8 mouse cellular contexts compared by ENCODE assay signal in genomic region chrX:94541206-94541605, GRCm38 (mm10). TPM values are rescaled to one million over a fixed set of nuclear protein-coding genes. Genes with fewer than 3 reads are reported as not detected.
DNase-seq lines count a peak whose midpoint lies in the region; ATAC-seq and TF ChIP-seq lines count a peak whose summit lies in the region.

No protein-coding gene starts in this region.

- H3K9ac ChIP-seq in heart, embryonic 16.5 days (ENCODE audit: low read length), result peak overlapping the region; percentile 85
- peak overlapping the region; percentile 68 for H3K9ac ChIP-seq in liver, adult 2 months (ENCODE audit: low read depth, low read length)
- peak overlapping the region; percentile 63 for H3K9ac ChIP-seq in stomach, embryonic 14.5 days (replicated peaks; ENCODE audit: low read depth, low read length)

- ATAC-seq in heart, embryonic 16.5 days (replicated peaks; ENCODE audit: extremely low read depth, insufficient read depth, low FRiP score), result no peak
- no peak for ATAC-seq in stomach, embryonic 14.5 days (ENCODE audit: insufficient number of reproducible peaks, insufficient read depth, low FRiP score, low read depth)

- peaks cover 11% of the 10 kb centered on the region for H3K4me1 ChIP-seq in thymus, adult 2 months (replicated peaks; ENCODE audit: control insufficient read depth, insufficient read depth, low read length)
- H3K4me1 ChIP-seq in heart, embryonic 16.5 days (ENCODE audit: control insufficient read depth, insufficient read depth, low read length), result peaks cover 7% of the 10 kb centered on the region; the same call in 1 of the 2 replicates
- no peaks in the 10 kb centered on the region for H3K4me1 ChIP-seq in liver, adult 2 months (ENCODE audit: control insufficient read depth, insufficient read depth, low read length)
- H3K4me1 ChIP-seq in stomach, embryonic 14.5 days (ENCODE audit: control insufficient read depth, insufficient read depth, low read length), result no peaks in the 10 kb centered on the region

- H3K27ac ChIP-seq in thymus, adult 2 months (ENCODE audit: control insufficient read depth, insufficient read depth, low read length), result no peak overlapping the region
- H3K27ac ChIP-seq in heart, embryonic 16.5 days (ENCODE audit: low read length), result peak overlapping the region; percentile 89
- H3K27ac ChIP-seq in liver, adult 2 months (replicated peaks; ENCODE audit: insufficient read depth, low read depth, low read length), result peak overlapping the region; percentile 50
- H3K27ac ChIP-seq in stomach, embryonic 14.5 days (ENCODE audit: low read length), result peak overlapping the region; percentile 86

- H3K27me3 ChIP-seq in thymus, adult 2 months (ENCODE audit: control insufficient read depth, insufficient read depth, low read length), result no peaks in the 10 kb centered on the region
- peaks cover 5% of the 10 kb centered on the region; the same call in 1 of the 2 replicates for H3K27me3 ChIP-seq in heart, embryonic 16.5 days (ENCODE audit: control insufficient read depth, insufficient read depth, low read length)
- no peaks in the 10 kb centered on the region for H3K27me3 ChIP-seq in liver, adult 2 months (ENCODE audit: control insufficient read depth, insufficient read depth, low read length)
- H3K27me3 ChIP-seq in stomach, embryonic 14.5 days (ENCODE audit: control insufficient read depth, insufficient read depth, low read length), result no peaks in the 10 kb centered on the region

- no peaks in the 10 kb centered on the region for H3K79me2 ChIP-seq in liver, adult 2 months (ENCODE audit: control insufficient read depth, insufficient read depth, low read length)

- under 1% methylated on average over 18 of the region's 25 CpGs for WGBS in thymus, adult 2 months
- WGBS in heart, embryonic 16.5 days, result 10% methylated on average over 24 of the region's 25 CpGs
- under 1% methylated on average over 24 of the region's 25 CpGs for WGBS in liver, adult 2 months
- 22% methylated on average over 19 of the region's 25 CpGs for WGBS in stomach, embryonic 14.5 days

- TF ChIP-seq CTCF in thymus, adult 2 months (IDR thresholded peaks at IDR 0.05; ENCODE audit: borderline replicate concordance, control insufficient read depth, extremely low read depth, insufficient read depth, low read length, poor library complexity), result no peak
- no peak for TF ChIP-seq CTCF in liver, adult 2 months (IDR thresholded peaks at IDR 0.05; ENCODE audit: low read depth, low read length)

- no peaks in the 10 kb centered on the region for H3K9me3 ChIP-seq in heart, embryonic 16.5 days (replicated peaks; ENCODE audit: control insufficient read depth, low read length)
- no peaks in the 10 kb centered on the region for H3K9me3 ChIP-seq in stomach, embryonic 14.5 days (ENCODE audit: control insufficient read depth, low read depth, low read length)

- peak; percentile 12 for DNase-seq in embryo, embryonic 11 days
- DNase-seq in embryo, embryonic 10.5 days (ENCODE audit: low spot score), result no peak
- no peak for DNase-seq in thymus, adult 2 months
- no peak for DNase-seq in thymus, postnatal 25 days
- DNase-seq in liver, adult 2 months (ENCODE audit: extremely low read depth, low read depth, low spot score), result peak; percentile 16
- DNase-seq in spleen, postnatal 36 days (ENCODE audit: low spot score in 2 of 2), result no peak

- no peaks in the 10 kb centered on the region for H3K36me3 ChIP-seq in thymus, adult 2 months (ENCODE audit: control insufficient read depth, insufficient read depth, low read length)
- peaks cover 29% of the 10 kb centered on the region for H3K36me3 ChIP-seq in heart, embryonic 16.5 days (ENCODE audit: control insufficient read depth, insufficient read depth)
- peaks cover 20% of the 10 kb centered on the region for H3K36me3 ChIP-seq in liver, adult 2 months (ENCODE audit: control insufficient read depth, insufficient read depth, low read length)
- peaks cover 31% of the 10 kb centered on the region for H3K36me3 ChIP-seq in stomach, embryonic 14.5 days (ENCODE audit: control insufficient read depth, insufficient read depth, low read length)

- no peak for TF ChIP-seq POLR2A in thymus, adult 2 months (IDR thresholded peaks at IDR 0.05; ENCODE audit: control insufficient read depth, extremely low read depth, insufficient read depth, low read length, poor library complexity)
- TF ChIP-seq POLR2A in liver, adult 2 months (IDR thresholded peaks at IDR 0.05; ENCODE audit: extremely low read depth, insufficient read depth, low read length), result no peak

- peak overlapping the region; percentile 79 for H3K4me3 ChIP-seq in thymus, adult 2 months (ENCODE audit: control insufficient read depth, insufficient read depth, low read length)
- H3K4me3 ChIP-seq in heart, embryonic 16.5 days (ENCODE audit: low read length), result peak overlapping the region; percentile 71
- peak overlapping the region; percentile 86 for H3K4me3 ChIP-seq in liver, adult 2 months (ENCODE audit: insufficient read depth, low read depth, low read length)
- peak overlapping the region; percentile 55 for H3K4me3 ChIP-seq in stomach, embryonic 14.5 days (ENCODE audit: low read depth, low read length)

- H3K4me2 ChIP-seq in heart, embryonic 16.5 days (ENCODE audit: low read depth, low read length), result peak overlapping the region; percentile 63
- H3K4me2 ChIP-seq in stomach, embryonic 14.5 days (replicated peaks; ENCODE audit: low read depth, low read length), result peak overlapping the region; percentile 46

RNA-seq across cellular contexts. Expression of gene Maged1, which starts 0.7 kb away (rescaled TPM):
- 49.2 and 66.1 TPM in 2 replicates for polyA plus RNA-seq in thymus, adult 2 months (2012; rRNA removed)
- 370 and 386 TPM in 2 replicates for polyA plus RNA-seq in heart, embryonic 16.5 days (2015; fragmentation: Nextera tagmentation; extraction: Ambion mirVana)
- total RNA-seq in liver, adult 2 months (2014; rRNA removed), result 51.4 and 63.2 TPM in 2 replicates
- 55.0 and 78.9 TPM in 2 replicates for polyA plus RNA-seq in liver, adult 2 months (2012; rRNA removed)
- 664 and 698 TPM in 2 replicates for polyA plus RNA-seq in stomach, embryonic 14.5 days (2014; fragmentation: Nextera tagmentation; extraction: Ambion mirVana)

Comparison
In these comparisons a context has a peak if more than half of its experiments do, and no peak if none do; other contexts are left out.
1. DNase-seq: peak in embryo, embryonic 11 days (single experiment) and liver, adult 2 months (single experiment); none in embryo, embryonic 10.5 days (single experiment), thymus, adult 2 months (single experiment), thymus, postnatal 25 days (single experiment) and spleen, postnatal 36 days (0 of 2).
2. Peak in every context shown above with its lines, with median percentiles within 50 percentile points of each other: H3K4me3 ChIP-seq and H3K9ac ChIP-seq.